Mouse (Mus musculus) liver, embryonic 15.5 days (tissue): Measurements from ENCODE around the gene Tmem59. TPM values are rescaled to one million over a fixed set of nuclear protein-coding genes. Genes with fewer than 3 reads are reported as not detected.

Source experiments
- ATAC-seq: fragments of 200-750 bp; cut with Nextera tagmentation; 2 replicates; pipeline ENCODE4 v1.8.0; 2017; ENCODE audit warnings: moderate number of reproducible peaks, mild to moderate bottlenecking, moderate library complexity; ENCODE audit not compliant: insufficient read depth
- H3K27ac ChIP-seq: fragments of 300-500 bp; sonication (generic); replicated peaks from 2 replicates; pipeline ENCODE4 v1.5.1; 2015; ENCODE audit warnings: mild to moderate bottlenecking, inconsistent platforms
- H3K27me3 ChIP-seq: fragments of 300-500 bp; sonication (generic); 2 replicates; pipeline ENCODE4 v1.6.1; 2015; ENCODE audit warnings: mild to moderate bottlenecking, inconsistent platforms
- H3K36me3 ChIP-seq: fragments of 300-500 bp; sonication (generic); replicated peaks from 2 replicates; pipeline ENCODE4 v1.6.1; 2015; ENCODE audit warnings: moderate library complexity, mild to moderate bottlenecking, inconsistent platforms
- H3K4me1 ChIP-seq: fragments of 300-500 bp; sonication (generic); replicated peaks from 2 replicates; pipeline ENCODE4 v1.6.1; 2015; ENCODE audit warnings: inconsistent platforms
- H3K4me2 ChIP-seq: fragments of 300-500 bp; sonication (generic); 2 replicates; pipeline ENCODE4 v1.6.1; 2015; ENCODE audit warnings: moderate library complexity, mild to moderate bottlenecking, inconsistent platforms
- H3K4me3 ChIP-seq: fragments of 300-500 bp; sonication (generic); replicated peaks from 2 replicates; pipeline ENCODE4 v1.5.1; 2015; ENCODE audit warnings: mild to moderate bottlenecking, inconsistent platforms
- H3K9ac ChIP-seq: fragments of 300-500 bp; sonication (generic); 2 replicates; pipeline ENCODE4 v1.6.1; 2015; ENCODE audit warnings: moderate library complexity, mild to moderate bottlenecking, inconsistent platforms
- H3K9me3 ChIP-seq: fragments of 300-500 bp; sonication (generic); replicated peaks from 2 replicates; pipeline ENCODE4 v1.6.1; 2016; ENCODE audit warnings: inconsistent platforms
- WGBS: fragments of 180-500 bp; shearing (Covaris S2); methylation state at CpG from one replicate; pipeline ENCODE4 v1.1.7; 2015; ENCODE audit warnings: mixed read lengths; ENCODE audit not compliant: insufficient replicate concordance; 5-methylcytosine and 5-hydroxymethylcytosine counted together
- polyA plus RNA-seq: library from polyadenylated mRNA; unstranded; fragments of >200 nt; fragmentation: Nextera tagmentation; extraction: Ambion mirVana; gene quantifications from 2 replicates; pipeline ENCODE4 v1.2.1, GENCODE M21; 2015

Gene Tmem59
- polyA plus RNA-seq, 1 experiment from 2014 or later = 178 TPM

GRCm38 (mm10) chr4:107180746-107181145, 2.5 kb downstream of the Tmem59 start:
- Histone ChIP-seq H3K4me2 (peak overlapping the region; percentile 76), H3K9me3 (no peaks in the 10 kb centered on the region), H3K27ac (peak overlapping the region; percentile 6; the same call in 1 of the 2 replicates), H3K36me3 (peaks cover 6% of the 10 kb centered on the region), H3K4me3 (no peak overlapping the region), H3K4me1 (peaks cover 60% of the 10 kb centered on the region), H3K27me3 (no peaks in the 10 kb centered on the region), H3K9ac (no peak overlapping the region)
- ATAC-seq = no peak

- Histone ChIP-seq H3K4me3 (no peak overlapping the region), H3K9ac (peak overlapping the region; percentile 26; the same call in 1 of the 2 replicates), H3K36me3 (peaks cover 13% of the 10 kb centered on the region), H3K4me1 (peaks cover 55% of the 10 kb centered on the region), H3K27me3 (no peaks in the 10 kb centered on the region), H3K4me2 (peak overlapping the region; percentile 49), H3K27ac (peak overlapping the region; percentile 71), H3K9me3 (no peaks in the 10 kb centered on the region)
- 42% methylated on average over 6 of the region's 6 CpGs for WGBS
- no peak for ATAC-seq
These were observed 3.7 kb downstream of the Tmem59 start for GRCm38 (mm10) chr4:107181866-107182265.

DNA sequence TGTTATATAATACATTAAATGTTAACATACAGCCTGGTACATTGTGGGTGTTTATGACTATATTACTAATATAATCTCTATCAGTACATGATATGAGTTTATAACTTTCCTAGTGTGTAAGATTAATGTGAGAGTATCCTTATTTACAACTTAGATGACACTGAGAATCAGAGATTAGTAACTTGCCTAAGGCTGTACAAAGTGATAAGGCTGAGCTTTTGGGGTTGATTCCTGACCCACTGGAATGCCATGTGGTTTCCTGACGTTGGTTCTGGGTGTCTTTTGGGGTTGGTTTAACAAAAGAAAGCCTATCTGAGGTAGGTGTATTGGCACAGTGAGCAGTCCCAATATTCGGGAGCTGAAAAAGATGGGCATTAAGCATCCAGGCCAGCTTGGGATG, 4.6 kb downstream of the Tmem59 start:
- peak overlapping the region; percentile 78 for H3K27ac ChIP-seq
- 19% methylated on average over 2 of the region's 2 CpGs for WGBS
- H3K4me2 ChIP-seq = peak overlapping the region; percentile 41
- no peak overlapping the region for H3K4me3 ChIP-seq
- ATAC-seq = no peak
- H3K9ac ChIP-seq = no peak overlapping the region
- peaks cover 23% of the 10 kb centered on the region for H3K36me3 ChIP-seq
- peaks cover 45% of the 10 kb centered on the region for H3K4me1 ChIP-seq
- no peaks in the 10 kb centered on the region for H3K27me3 ChIP-seq
- H3K9me3 ChIP-seq = no peaks in the 10 kb centered on the region

GRCm38 (mm10) chr4:107183203-107183602, 5.0 kb downstream of the Tmem59 start:
- WGBS = 55% methylated on average over 4 of the region's 4 CpGs
- Histone ChIP-seq H3K27me3 (no peaks in the 10 kb centered on the region), H3K4me1 (peaks cover 43% of the 10 kb centered on the region), H3K27ac (peak overlapping the region; percentile 78), H3K4me2 (peak overlapping the region; percentile 41), H3K9me3 (no peaks in the 10 kb centered on the region), H3K4me3 (no peak overlapping the region), H3K36me3 (peaks cover 27% of the 10 kb centered on the region), H3K9ac (0 out of 2 replicates have a peak overlapping the region, but pooled peaks have one; percentile 5)
- ATAC-seq = no peak

- H3K27ac ChIP-seq = no peak overlapping the region
- peaks cover 31% of the 10 kb centered on the region for H3K4me1 ChIP-seq
- peaks cover 49% of the 10 kb centered on the region for H3K36me3 ChIP-seq
- H3K9ac ChIP-seq = no peak overlapping the region
- H3K4me3 ChIP-seq = no peak overlapping the region
- H3K4me2 ChIP-seq = no peak overlapping the region
- 81% methylated on average over 3 of the region's 3 CpGs for WGBS
- no peak for ATAC-seq
- no peaks in the 10 kb centered on the region for H3K9me3 ChIP-seq
- no peaks in the 10 kb centered on the region for H3K27me3 ChIP-seq
These were observed 7.5 kb downstream of the Tmem59 start for GRCm38 (mm10) chr4:107185703-107186102.

- H3K36me3 ChIP-seq = peaks cover 84% of the 10 kb centered on the region
- no peak overlapping the region for H3K4me3 ChIP-seq
- no peak overlapping the region for H3K27ac ChIP-seq
- no peak overlapping the region for H3K9ac ChIP-seq
- ATAC-seq = no peak
- H3K27me3 ChIP-seq = no peaks in the 10 kb centered on the region
- H3K4me2 ChIP-seq = no peak overlapping the region
- no peaks in the 10 kb centered on the region for H3K9me3 ChIP-seq
- H3K4me1 ChIP-seq = no peaks in the 10 kb centered on the region
- 83% methylated on average over 3 of the region's 3 CpGs for WGBS
These were observed 15.6 kb downstream of the Tmem59 start for GRCm38 (mm10) chr4:107193841-107194240.

DNA sequence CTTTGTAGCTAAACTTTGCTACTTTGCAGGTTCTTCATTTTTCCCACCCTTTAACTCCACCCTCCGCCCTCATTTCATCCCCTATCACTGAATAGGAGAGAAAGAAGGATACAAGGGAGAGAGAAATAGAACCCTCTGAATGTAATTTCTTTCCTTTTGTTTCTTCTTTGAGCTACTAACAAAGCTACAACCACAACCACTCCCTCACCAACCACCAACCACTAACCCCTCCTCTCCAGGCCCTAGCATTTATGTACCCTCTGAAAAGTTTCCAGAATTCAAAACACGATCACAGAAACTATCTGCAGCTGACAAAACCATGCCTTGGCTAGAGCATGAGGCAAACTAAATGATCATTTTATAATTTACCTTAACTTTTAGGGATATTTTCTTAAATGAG, 18.3 kb downstream of the Tmem59 start:
- H3K9ac ChIP-seq = no peak overlapping the region
- H3K36me3 ChIP-seq = peaks cover 89% of the 10 kb centered on the region
- no peak overlapping the region for H3K4me3 ChIP-seq
- H3K4me1 ChIP-seq = no peaks in the 10 kb centered on the region
- no peaks in the 10 kb centered on the region for H3K9me3 ChIP-seq
- H3K27ac ChIP-seq = no peak overlapping the region
- no peak for ATAC-seq
- no peak overlapping the region for H3K4me2 ChIP-seq
- WGBS = 85% methylated on average over 2 of the region's 2 CpGs
- H3K27me3 ChIP-seq = no peaks in the 10 kb centered on the region

GRCm38 (mm10) chr4:107198072-107198471, 19.9 kb downstream of the Tmem59 start:
- Histone ChIP-seq H3K9me3 (no peaks in the 10 kb centered on the region), H3K27me3 (no peaks in the 10 kb centered on the region), H3K36me3 (peaks cover 92% of the 10 kb centered on the region), H3K4me2 (no peak overlapping the region), H3K4me1 (no peaks in the 10 kb centered on the region), H3K27ac (no peak overlapping the region), H3K4me3 (no peak overlapping the region), H3K9ac (no peak overlapping the region)
- ATAC-seq = no peak
- 89% methylated on average over 5 of the region's 5 CpGs for whole genome bisulfite sequencing

DNA sequence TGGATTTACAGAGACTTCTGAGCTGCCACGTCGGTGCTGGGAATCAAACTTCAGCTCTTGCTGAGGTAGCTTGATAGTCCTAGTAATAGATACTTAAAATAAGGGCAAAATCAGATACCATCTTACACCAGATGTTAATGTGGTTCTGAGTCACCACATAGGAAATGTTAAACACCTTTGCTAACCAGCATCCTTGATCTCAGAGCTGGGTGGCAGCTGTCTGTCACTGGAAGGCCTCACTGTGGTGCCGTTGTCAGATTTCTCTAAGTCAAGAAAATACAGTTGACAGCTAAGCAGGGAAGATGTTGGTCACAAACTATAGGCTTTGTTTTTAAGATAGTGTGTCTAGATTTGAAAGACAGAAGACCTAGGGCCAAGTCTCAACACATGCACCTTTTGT, 23.6 kb downstream of the Tmem59 start:
- H3K4me1 ChIP-seq = 0 out of 2 replicates have a peak, but pooled peaks cover 6% of the 10 kb centered on the region
- H3K4me2 ChIP-seq = no peak overlapping the region
- H3K36me3 ChIP-seq = peaks cover 93% of the 10 kb centered on the region
- WGBS = 88% methylated on average over 3 of the region's 3 CpGs
- H3K9me3 ChIP-seq = no peaks in the 10 kb centered on the region
- H3K9ac ChIP-seq = no peak overlapping the region
- no peaks in the 10 kb centered on the region for H3K27me3 ChIP-seq
- H3K4me3 ChIP-seq = no peak overlapping the region
- no peak overlapping the region for H3K27ac ChIP-seq
- no peak for ATAC-seq

- ATAC-seq = no peak
- H3K9ac ChIP-seq = no peak overlapping the region
- H3K27ac ChIP-seq = no peak overlapping the region
- H3K4me2 ChIP-seq = no peak overlapping the region
- peaks cover 87% of the 10 kb centered on the region for H3K36me3 ChIP-seq
- 0 out of 2 replicates have a peak, but pooled peaks cover 6% of the 10 kb centered on the region for H3K4me1 ChIP-seq
- no peaks in the 10 kb centered on the region for H3K27me3 ChIP-seq
- H3K9me3 ChIP-seq = no peaks in the 10 kb centered on the region
- 71% methylated on average over 7 of the region's 7 CpGs for WGBS
- no peak overlapping the region for H3K4me3 ChIP-seq
These were observed 24.8 kb downstream of the Tmem59 start for GRCm38 (mm10) chr4:107203001-107203400.

DNA sequence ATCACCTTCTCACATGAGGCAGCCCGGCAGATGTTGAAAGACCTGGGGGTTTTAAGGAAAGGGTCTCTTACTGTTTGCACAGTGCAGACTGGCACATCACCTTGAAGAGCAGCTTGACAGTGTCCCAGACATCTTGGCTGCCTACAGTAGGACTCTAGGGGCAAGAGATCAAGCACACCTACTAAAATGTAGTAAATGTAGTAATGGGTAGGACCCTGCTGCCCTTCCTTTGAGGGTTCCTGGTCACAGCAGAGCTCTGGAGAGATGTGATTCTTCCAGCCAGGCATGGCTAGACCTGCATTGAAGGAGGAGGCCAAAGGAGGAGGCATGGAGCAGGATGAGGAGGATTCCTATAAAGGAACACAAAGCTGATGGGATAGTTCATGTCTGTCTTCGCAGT, 28.8 kb downstream of the Tmem59 start:
- Histone ChIP-seq H3K4me1 (peaks cover 19% of the 10 kb centered on the region), H3K9ac (no peak overlapping the region), H3K4me3 (no peak overlapping the region), H3K9me3 (no peaks in the 10 kb centered on the region), H3K27ac (no peak overlapping the region), H3K4me2 (no peak overlapping the region), H3K36me3 (peaks cover 47% of the 10 kb centered on the region), H3K27me3 (no peaks in the 10 kb centered on the region)
- no peak for ATAC-seq
- WGBS = 83% methylated on average over 2 of the region's 2 CpGs

DNA sequence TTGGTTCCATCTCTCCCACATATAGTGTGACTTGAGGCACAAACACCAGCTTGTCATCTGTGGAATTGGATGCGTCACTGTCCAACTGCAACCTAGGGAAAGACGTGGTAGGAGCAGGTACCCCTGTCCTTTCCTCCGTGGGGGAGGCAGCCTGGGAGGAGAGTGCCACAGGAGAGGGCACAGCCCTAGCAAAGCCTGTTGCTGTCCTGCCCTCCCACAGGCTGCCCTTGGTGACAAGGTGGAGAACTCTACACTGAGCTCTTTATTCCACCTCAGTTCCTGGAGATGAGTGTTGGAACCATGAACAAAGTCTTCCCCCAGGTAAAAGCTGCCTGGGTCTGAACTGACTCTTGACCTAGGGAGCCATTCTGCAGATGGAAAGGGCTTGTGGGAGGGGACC, 30.7 kb downstream of the Tmem59 start, which contains the start of gene Ldlrad1:
Gene Ldlrad1 (plus strand): TSS at position 301 of the 400 bp plus-strand sequence.
- Histone ChIP-seq H3K36me3 (peaks cover 29% of the 10 kb centered on the region), H3K4me2 (no peak within 1 kb of the TSS), H3K27me3 (no peaks in the 10 kb centered on the region), H3K9me3 (no peaks in the 10 kb centered on the region), H3K4me1 (peaks cover 15% of the 10 kb centered on the region), H3K4me3 (no peak within 1 kb of the TSS), H3K27ac (no peak within 1 kb of the TSS), H3K9ac (no peak within 1 kb of the TSS)
- no peak for ATAC-seq
- 80% methylated on average over 3 of the region's 3 CpGs for WGBS
